Mouse (Mus musculus) megakaryocyte progenitor cell, adult 5-6 weeks (primary cell): Measurements from ENCODE around the gene Spag5. TPM values are rescaled to one million over a fixed set of nuclear protein-coding genes. Genes with fewer than 3 reads are reported as not detected.

Experiments
- ATAC-seq: replicated peaks from 2 replicates; pipeline ENCODE4 v1.8.0; 2016; ENCODE audit warnings: mild to moderate bottlenecking, moderate TSS enrichment, inconsistent platforms; ENCODE audit not compliant: poor library complexity
- total RNA-seq, 2 experiments: library from RNA; stranded (forward) in 1 of 2; stranded (reverse) in 1 of 2; fragments of 157-497, 149-512 nt in 1 of 2; fragments of 200-1000 nt in 1 of 2; gene quantifications; 2 replicates each; pipeline versions ENCODE4 v1.2.3 to v1.2.4; 2015 to 2017

Spag5 gene
- total RNA-seq, 2 experiments from 2014 or later: 27.0 to 54.0 TPM

- no peak for ATAC-seq
These were observed 20.9 kb downstream of the Spag5 start for GRCm38 (mm10) chr11:78322076-78322831.

GRCm38 (mm10) chr11:78322860-78323259, 21.5 kb downstream of the Spag5 start, which contains the start of gene Aldoc:
TSS of gene Aldoc (plus strand) at chr11:78322968.
- ATAC-seq: peak; percentile 99

GRCm38 (mm10) chr11:78324000-78324785, 22.9 kb downstream of the Spag5 start:
- ATAC-seq: no peak

- ATAC-seq: no peak
These were observed 23.6 kb downstream of the Spag5 start for GRCm38 (mm10) chr11:78324965-78325364.

GRCm38 (mm10) chr11:78327215-78327614, 25.9 kb downstream of the Spag5 start:
- no peak for ATAC-seq

- peak; percentile 100 for ATAC-seq
These were observed 26.5 kb downstream of the Spag5 start, which contains the start of gene Pigs for GRCm38 (mm10) chr11:78327634-78328511. TSS of gene Pigs (plus strand) at chr11:78328415.

GRCm38 (mm10) chr11:78328512-78329056, 27.3 kb downstream of the Spag5 start:
- no peak for ATAC-seq

GRCm38 (mm10) chr11:78332676-78333075, 31.3 kb downstream of the Spag5 start:
- ATAC-seq: no peak

- ATAC-seq: no peak
These were observed 32.7 kb downstream of the Spag5 start for GRCm38 (mm10) chr11:78333992-78334391.

- no peak for ATAC-seq
These were observed 35.7 kb downstream of the Spag5 start for GRCm38 (mm10) chr11:78337040-78337439.

GRCm38 (mm10) chr11:78341702-78342101, 40.4 kb downstream of the Spag5 start:
- no peak for ATAC-seq

GRCm38 (mm10) chr11:78343381-78344327, 42.3 kb downstream of the Spag5 start, which contains the start of gene Unc119:
TSS of gene Unc119 (plus strand) at chr11:78343482.
- ATAC-seq: peak; percentile 35

GRCm38 (mm10) chr11:78344328-78344889, 43.1 kb downstream of the Spag5 start:
- ATAC-seq: peak; percentile 68

- peak; percentile 6 for ATAC-seq
These were observed 43.8 kb downstream of the Spag5 start for GRCm38 (mm10) chr11:78344890-78345715.

- peak; percentile 37 for ATAC-seq
These were observed 44.5 kb downstream of the Spag5 start for GRCm38 (mm10) chr11:78345801-78346200.

- no peak for ATAC-seq
These were observed 45.2 kb downstream of the Spag5 start for GRCm38 (mm10) chr11:78346326-78347069.

- peak; percentile 26; the same call in 1 of the 2 replicates for ATAC-seq
These were observed 45.9 kb downstream of the Spag5 start for GRCm38 (mm10) chr11:78347070-78347754.
